Mouse (Mus musculus): ENCODE results near the gene Armh3. TPM values are rescaled to one million over a fixed set of nuclear protein-coding genes. Genes with fewer than 3 reads are reported as not detected.
"Not testable (repeated sequence)": the region's sequence is repeated elsewhere in the genome, so short reads cannot be mapped to it uniquely, and the experiment has no call there.

Armh3 gene
- total RNA-seq, 2 experiments from 2014 or later = 25.6 to 27.1 TPM

DNA sequence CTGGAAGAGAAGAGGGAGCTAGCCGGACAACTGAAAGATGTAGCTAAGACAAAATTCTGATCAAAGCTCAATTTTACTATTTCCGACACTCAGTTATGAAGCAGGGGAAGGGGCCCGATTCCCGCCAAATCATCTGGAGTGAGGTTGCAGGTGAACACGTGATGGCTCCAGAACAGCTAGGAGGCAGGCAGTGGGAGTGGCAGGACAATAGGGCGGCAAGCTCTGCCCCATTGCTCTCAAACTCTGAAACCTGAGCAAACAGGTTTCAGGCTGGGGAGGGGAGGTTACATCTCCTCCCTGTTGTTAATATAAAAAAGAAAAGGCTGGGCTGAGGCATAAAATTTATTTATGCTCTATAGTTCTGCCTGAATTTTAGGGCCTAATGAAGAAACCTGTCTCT, 4.8 kb downstream of the Armh3 start:
- intact Hi-C loops (cut with DNase I); DNase-seq: not testable (repeated sequence)

- intact Hi-C loops (cut with DNase I) = no loop called here
- no peak for DNase-seq
These were observed 7.1 kb downstream of the Armh3 start for GRCm38 (mm10) chr19:45991171-45991570.

- intact Hi-C loops (cut with DNase I) = no loop called here
- DNase-seq = no peak
These were observed 10.1 kb downstream of the Armh3 start for GRCm38 (mm10) chr19:45988238-45988637.

GRCm38 (mm10) chr19:45984379-45984778, 13.9 kb downstream of the Armh3 start:
- intact Hi-C loops (cut with DNase I) = no loop called here
- no peak for DNase-seq

DNA sequence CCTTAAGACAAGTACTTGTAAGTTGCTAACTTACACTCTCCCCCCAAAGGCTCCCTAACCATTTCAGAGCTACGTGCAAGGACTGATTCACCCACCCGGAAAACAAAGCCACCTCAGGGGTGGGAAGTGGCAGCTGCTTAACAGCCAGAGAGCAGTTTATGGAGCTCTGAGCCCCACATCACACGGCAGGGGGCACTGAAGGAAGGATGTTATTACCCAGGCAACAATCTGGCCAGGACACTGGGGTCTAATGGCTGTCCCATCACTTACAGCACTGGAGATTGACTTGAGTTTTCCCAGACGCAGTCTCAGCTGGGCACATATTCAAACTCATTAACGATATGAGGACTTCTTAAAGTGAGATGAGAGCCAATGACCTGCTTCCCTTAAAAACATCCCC, 37.5 kb downstream of the Armh3 start:
- intact Hi-C loops (cut with DNase I) = no loop called here
- peak; percentile 70 for DNase-seq

GRCm38 (mm10) chr19:45956736-45957135, 41.6 kb downstream of the Armh3 start:
- intact Hi-C loops (cut with DNase I) = no loop called here
- no peak for DNase-seq

DNA sequence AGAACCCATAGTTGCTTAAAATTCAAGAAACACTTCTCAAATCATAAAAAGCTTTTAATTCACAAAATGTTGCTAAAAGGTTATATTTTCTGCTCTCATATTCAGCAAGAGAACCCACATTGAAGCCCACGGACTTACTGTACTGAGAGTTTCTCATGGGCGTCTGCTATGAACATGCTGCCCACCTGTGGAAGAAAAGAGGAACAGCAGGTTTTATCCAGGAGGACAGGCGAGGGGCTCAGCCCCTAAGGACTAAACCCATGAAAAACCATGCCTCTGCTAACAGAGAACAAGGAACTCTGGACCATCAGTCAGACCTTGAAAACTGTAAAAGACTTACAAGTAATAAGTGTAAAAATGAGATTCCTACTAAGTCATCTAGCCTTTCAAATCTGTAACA, 45.0 kb downstream of the Armh3 start:
- intact Hi-C loops (cut with DNase I) = loop anchor here (5.0 kb wide), 1 partner anchor 141 kb away; no protein-coding TSS in a partner anchor
- DNase-seq = peak; percentile 16

- intact Hi-C loops (cut with DNase I) = no loop called here
- DNase-seq = no peak
These were observed 49.1 kb downstream of the Armh3 start for GRCm38 (mm10) chr19:45949236-45949635.

DNA sequence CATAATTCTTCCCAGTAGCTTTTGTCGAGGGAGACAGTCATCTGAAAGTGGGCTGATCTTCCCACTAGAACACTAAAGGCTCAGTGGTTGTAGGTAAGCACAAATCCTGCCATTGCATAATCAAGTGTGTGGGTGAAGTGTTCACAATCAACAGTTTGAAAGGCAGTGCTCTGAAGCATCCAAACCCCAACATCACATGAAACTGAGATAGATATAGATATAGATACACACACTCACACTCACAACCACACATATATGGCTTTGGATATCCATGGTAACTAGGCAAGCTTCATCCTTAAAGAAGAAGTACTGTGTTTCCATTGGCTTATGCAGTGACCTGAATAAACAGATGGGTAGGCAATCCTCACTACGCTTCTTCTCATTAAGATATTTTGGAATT, 50.5 kb downstream of the Armh3 start:
- intact Hi-C loops (cut with DNase I) = no loop called here
- no peak for DNase-seq

GRCm38 (mm10) chr19:45947286-45947685, 51.0 kb downstream of the Armh3 start:
- DNase-seq = no peak
- intact Hi-C loops (cut with DNase I) = no loop called here

- DNase-seq = no peak
- intact Hi-C loops (cut with DNase I) = no loop called here
These were observed 51.7 kb downstream of the Armh3 start for GRCm38 (mm10) chr19:45946541-45946940.

GRCm38 (mm10) chr19:45945986-45946385, 52.3 kb downstream of the Armh3 start:
- no peak for DNase-seq
- intact Hi-C loops (cut with DNase I) = no loop called here

- DNase-seq = no peak
- intact Hi-C loops (cut with DNase I) = no loop called here
These were observed 54.5 kb downstream of the Armh3 start for GRCm38 (mm10) chr19:45943758-45944157.

DNA sequence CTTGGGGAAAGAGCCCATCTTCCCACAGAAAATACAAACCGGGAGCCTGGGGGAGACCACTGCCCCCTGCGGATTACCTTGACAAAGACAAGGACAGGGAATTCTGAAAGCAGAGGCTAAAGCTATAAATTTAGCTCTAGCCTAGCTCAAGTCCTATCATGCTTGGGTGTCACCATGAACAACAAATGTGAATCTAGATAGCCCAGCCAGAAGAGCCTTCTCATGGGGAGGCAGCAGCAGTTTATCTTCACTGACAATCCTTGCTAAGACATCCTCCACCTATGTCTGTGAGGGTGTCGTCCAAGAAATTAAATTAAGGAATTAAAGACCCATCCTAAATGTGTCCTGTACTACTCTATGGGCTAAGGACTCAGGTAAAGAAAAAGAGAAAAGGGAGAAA, 60.2 kb downstream of the Armh3 start:
- no peak for DNase-seq
- intact Hi-C loops (cut with DNase I) = no loop called here

GRCm38 (mm10) chr19:45937530-45937929, 60.8 kb downstream of the Armh3 start:
- intact Hi-C loops (cut with DNase I) = no loop called here
- peak; percentile 50 for DNase-seq

DNA sequence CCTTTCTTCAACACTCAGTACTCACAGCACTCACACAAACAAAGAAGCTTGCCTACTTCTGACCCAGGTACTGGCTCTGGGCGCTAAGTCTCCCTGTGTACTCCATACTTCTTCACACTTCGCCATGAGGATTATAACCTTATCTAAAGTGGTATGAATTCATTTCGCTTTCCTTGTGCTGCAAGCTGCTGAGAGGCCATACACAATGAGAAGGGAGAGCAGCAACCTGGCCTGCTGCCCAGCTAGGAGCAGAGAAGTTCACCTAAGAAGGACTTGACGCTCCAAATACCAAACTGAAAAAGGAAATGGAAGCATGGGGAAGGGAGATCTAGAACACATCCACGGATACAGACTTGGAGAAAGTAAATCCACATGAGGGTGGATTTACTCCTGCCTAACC, 71.1 kb downstream of the Armh3 start:
- intact Hi-C loops (cut with DNase I) = no loop called here
- DNase-seq = no peak

GRCm38 (mm10) chr19:45926342-45926741, 71.9 kb downstream of the Armh3 start:
- intact Hi-C loops (cut with DNase I) = no loop called here
- DNase-seq = no peak

DNA sequence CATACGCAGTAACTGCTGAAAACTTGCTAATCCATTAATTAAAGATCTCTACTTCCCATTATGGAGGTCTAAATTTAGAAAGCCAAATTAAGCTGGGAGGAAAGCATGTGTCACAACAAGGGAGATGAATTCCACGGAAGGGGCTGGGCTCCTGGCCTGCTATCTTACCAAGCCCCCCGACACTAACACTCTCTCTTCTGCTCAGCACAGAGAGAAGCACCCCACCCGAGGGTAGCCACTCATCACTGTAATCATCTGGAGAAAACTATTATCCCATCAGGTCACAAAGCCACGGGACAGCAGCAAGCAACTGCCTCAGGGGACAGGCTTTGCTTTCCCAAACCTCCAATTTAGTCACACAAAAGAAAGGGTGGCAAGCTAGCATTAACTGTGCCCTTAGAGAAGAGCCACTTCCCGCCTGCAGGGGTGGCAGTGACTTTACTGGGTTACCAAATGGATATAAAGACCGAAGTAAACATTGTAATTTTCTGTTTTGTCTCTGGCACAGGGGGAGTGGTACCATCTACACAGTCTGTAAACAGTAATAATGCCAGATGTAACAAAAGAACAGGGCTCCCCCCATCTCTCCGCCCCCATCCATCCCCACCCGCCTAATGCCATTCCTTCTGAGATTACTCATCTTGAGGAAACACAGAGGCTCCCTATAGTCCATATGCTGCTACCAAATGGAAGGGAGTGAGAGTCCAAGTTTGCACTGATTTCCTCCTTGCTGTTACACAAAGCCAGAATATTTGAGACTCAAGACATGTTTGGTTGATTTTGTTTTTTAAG, 77.8 kb downstream of the Armh3 start:
- DNase-seq = no peak
- intact Hi-C loops (cut with DNase I) = no loop called here

DNA sequence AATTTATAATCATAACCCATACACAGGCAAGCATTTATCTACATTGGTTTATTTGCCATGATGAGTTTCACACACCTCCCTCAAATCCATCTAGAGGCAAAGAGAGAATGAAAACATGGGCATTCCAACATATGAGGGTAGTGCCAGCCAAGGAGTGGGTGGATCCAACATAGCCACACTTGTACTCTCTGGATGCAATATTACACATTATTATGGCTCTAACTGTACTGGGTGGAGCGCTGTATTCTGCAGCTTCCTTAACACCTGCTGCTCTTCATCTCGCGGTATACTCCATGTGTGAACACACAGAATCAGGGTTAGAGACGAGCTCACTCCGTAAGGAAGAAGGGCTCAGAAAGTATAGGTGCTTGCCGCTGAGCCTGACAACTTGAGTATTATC, 79.9 kb downstream of the Armh3 start:
- no peak for DNase-seq
- intact Hi-C loops (cut with DNase I) = no loop called here

- peak; percentile 11 for DNase-seq
- intact Hi-C loops (cut with DNase I) = no loop called here
These were observed 80.4 kb downstream of the Armh3 start for GRCm38 (mm10) chr19:45917856-45918255.

- DNase-seq = no peak
- intact Hi-C loops (cut with DNase I) = no loop called here
These were observed 81.8 kb downstream of the Armh3 start for GRCm38 (mm10) chr19:45916461-45916860.

- no peak for DNase-seq
- intact Hi-C loops (cut with DNase I) = no loop called here
These were observed 82.3 kb downstream of the Armh3 start for GRCm38 (mm10) chr19:45916026-45916425.

GRCm38 (mm10) chr19:45913036-45913435, 85.3 kb downstream of the Armh3 start:
- intact Hi-C loops (cut with DNase I) = no loop called here

More at GRCm38 (mm10) chr19:45913036-45913435, 85.3 kb downstream of the Armh3 start:
- DNase-seq = no peak
